Mouse (Mus musculus) stomach, embryonic 16.5 days (tissue): ENCODE measurements around the gene Kcnj9. TPM values are rescaled to one million over a fixed set of nuclear protein-coding genes. Genes with fewer than 3 reads are reported as not detected.

Source experiments
- ATAC-seq: fragments of 200-750 bp; cut with Nextera tagmentation; 2 replicates; pipeline ENCODE4 v1.8.0; 2017; ENCODE audit warnings: moderate number of reproducible peaks, moderate TSS enrichment; ENCODE audit not compliant: insufficient read depth, low FRiP score
- H3K27ac ChIP-seq: fragments of 300-500 bp; sonication (generic); 2 replicates; pipeline ENCODE4 v1.5.1; 2014; ENCODE audit warnings: low read length
- H3K27me3 ChIP-seq: fragments of 300-500 bp; sonication (generic); 2 replicates; pipeline ENCODE4 v1.6.1; 2014; ENCODE audit warnings: low read length, control low read depth, mixed read lengths; ENCODE audit not compliant: control insufficient read depth, insufficient read depth
- H3K36me3 ChIP-seq: fragments of 300-500 bp; sonication (generic); 2 replicates; pipeline ENCODE4 v1.6.1; 2014; ENCODE audit warnings: low read length; ENCODE audit not compliant: control insufficient read depth, insufficient read depth
- H3K4me1 ChIP-seq: fragments of 300-500 bp; sonication (generic); 2 replicates; pipeline ENCODE4 v1.6.1; 2014; ENCODE audit warnings: low read length, control low read depth, mixed read lengths; ENCODE audit not compliant: control insufficient read depth, insufficient read depth
- H3K4me2 ChIP-seq: fragments of 300-500 bp; sonication (generic); 2 replicates; pipeline ENCODE4 v1.6.1; 2014; ENCODE audit warnings: low read depth, low read length, mixed read lengths
- H3K4me3 ChIP-seq: fragments of 300-500 bp; sonication (generic); replicated peaks from 2 replicates; pipeline ENCODE4 v1.5.1; 2014; ENCODE audit warnings: mild to moderate bottlenecking, low read length
- H3K9ac ChIP-seq: fragments of 300-500 bp; sonication (generic); 2 replicates; pipeline ENCODE4 v1.6.1; 2014; ENCODE audit warnings: low read length
- H3K9me3 ChIP-seq: fragments of 300-500 bp; sonication (generic); replicated peaks from 2 replicates; pipeline ENCODE4 v1.6.1; 2016; ENCODE audit warnings: low read length, control low read depth; ENCODE audit not compliant: control insufficient read depth
- WGBS: fragments of 180-500 bp; shearing (Covaris S2); extraction: QIAGEN DNeasy Blood & Tissue Kit; methylation state at CpG from one replicate; pipeline ENCODE4 v1.1.7; 2014; 5-methylcytosine and 5-hydroxymethylcytosine counted together
- polyA plus RNA-seq: library from polyadenylated mRNA; unstranded; fragments of >200 nt; fragmentation: Nextera tagmentation; extraction: Ambion mirVana; gene quantifications from 2 replicates; pipeline ENCODE4 v1.2.1, GENCODE M21; 2015

Gene Kcnj9
- polyA plus RNA-seq, 1 experiment from 2014 or later: not detected

DNA sequence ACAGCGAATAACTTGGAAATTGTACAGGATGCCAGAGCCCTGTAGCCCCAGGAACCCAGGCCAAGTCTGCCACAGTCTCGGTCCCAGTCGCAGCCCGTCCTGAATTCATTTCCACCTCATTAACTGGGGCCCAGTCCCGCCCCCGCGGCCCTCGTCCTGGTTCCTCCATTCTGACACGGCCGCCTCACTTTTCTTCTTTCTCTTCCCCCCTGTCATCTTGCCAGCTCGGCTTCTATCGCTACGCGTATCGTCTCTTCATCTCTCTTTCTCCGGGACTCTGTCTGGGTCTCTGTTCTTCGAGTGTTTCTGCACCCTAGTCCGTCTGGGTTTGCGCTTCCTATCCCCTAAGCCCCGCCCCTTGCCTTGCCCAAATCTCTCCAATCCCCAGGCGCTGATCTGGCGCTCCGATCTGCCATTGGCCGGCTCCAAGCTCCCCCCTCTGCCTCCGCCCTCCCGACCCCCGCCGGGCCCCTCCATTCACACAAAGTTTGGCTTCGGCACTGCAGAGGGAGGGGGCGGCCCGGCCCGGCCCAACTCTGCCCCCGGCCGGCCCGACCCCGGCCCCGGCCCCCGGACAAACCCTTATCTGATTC is 11.7 kb upstream of the Kcnj9 start, which contains the start of gene Kcnj10:
Gene Kcnj10, plus strand, starts transcription at position 482 of the 593 bp plus-strand sequence.
- Histone ChIP-seq H3K27me3 (peaks cover 27% of the 10 kb centered on the region), H3K36me3 (no peaks in the 10 kb centered on the region), H3K9ac (peak within 1 kb of the TSS; percentile 17; the same call in 1 of the 2 replicates), H3K4me2 (peak within 1 kb of the TSS; percentile 59), H3K9me3 (no peaks in the 10 kb centered on the region), H3K27ac (no peak within 1 kb of the TSS), H3K4me1 (peaks cover 4% of the 10 kb centered on the region), H3K4me3 (peak within 1 kb of the TSS; percentile 47)
- ATAC-seq: peak; percentile 84; the same call in 1 of the 2 replicates
- WGBS: 2% methylated on average over 37 of the region's 38 CpGs

DNA sequence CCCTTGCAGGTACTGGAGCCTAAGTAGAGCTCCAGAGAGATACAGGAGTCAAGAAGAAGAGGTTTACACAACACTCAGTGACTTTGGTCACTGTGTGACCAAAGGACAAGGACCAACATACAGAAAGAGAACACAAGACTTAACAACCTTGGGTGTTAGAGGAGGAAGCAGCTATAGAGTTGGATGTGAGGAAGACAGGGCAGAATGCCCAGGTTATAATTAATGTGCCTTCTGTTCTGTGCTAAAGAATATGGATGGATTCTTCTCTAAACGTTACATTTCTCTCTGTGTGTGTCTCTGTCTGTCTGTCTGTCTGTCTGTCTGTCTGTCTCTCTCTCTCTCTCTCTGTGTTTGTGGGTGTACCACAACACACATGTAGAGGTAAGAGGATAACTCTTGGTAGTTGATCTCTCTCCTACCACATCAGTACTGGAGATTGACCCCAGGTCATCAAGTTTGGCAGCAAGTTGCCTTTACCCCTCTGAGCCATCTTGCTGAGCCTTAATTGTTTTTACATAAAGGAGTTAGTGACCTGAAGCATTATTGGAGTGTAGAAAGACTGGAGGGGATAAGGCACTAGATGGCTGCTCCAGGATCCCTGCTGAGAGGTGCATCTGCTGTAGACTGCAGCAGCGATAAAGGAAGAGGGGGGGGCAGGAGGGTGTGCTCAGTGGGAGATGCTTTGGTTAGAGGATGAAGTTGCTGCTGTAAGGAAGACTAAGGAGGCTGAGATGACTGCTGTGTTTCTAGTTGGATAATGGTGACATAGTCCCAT is 8.5 kb upstream of the Kcnj9 start:
- ATAC-seq: no peak
- Histone ChIP-seq H3K4me1 (peaks cover 4% of the 10 kb centered on the region), H3K27me3 (peaks cover 30% of the 10 kb centered on the region), H3K9me3 (no peaks in the 10 kb centered on the region), H3K4me3 (no peak overlapping the region), H3K4me2 (no peak overlapping the region), H3K36me3 (no peaks in the 10 kb centered on the region), H3K9ac (no peak overlapping the region), H3K27ac (no peak overlapping the region)
- WGBS: 44% methylated on average over 2 of the region's 2 CpGs

DNA sequence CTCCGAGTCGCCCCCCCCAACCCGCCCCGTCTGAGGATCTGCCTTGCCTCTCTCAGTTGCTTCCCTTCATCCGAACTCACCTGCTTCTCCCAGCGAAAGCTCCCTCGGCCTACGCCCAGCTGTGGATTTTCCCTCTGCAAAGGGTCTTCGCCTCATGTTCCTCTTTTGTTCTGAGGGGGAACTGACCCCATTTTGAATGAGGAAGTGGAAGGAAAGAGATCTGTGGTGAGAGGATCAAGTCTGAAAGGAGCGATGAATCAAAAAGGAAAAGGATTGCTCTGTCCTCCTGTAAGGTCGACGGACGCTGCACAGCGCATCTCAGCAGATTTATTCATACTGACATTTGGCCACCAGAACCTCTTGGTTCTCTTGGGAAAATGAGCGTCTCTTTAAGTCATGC is 6.7 kb upstream of the Kcnj9 start:
- H3K9ac ChIP-seq: no peak overlapping the region
- no peaks in the 10 kb centered on the region for H3K9me3 ChIP-seq
- H3K27ac ChIP-seq: no peak overlapping the region
- no peaks in the 10 kb centered on the region for H3K36me3 ChIP-seq
- peaks cover 4% of the 10 kb centered on the region for H3K4me1 ChIP-seq
- H3K27me3 ChIP-seq: peaks cover 16% of the 10 kb centered on the region
- H3K4me2 ChIP-seq: no peak overlapping the region
- H3K4me3 ChIP-seq: no peak overlapping the region
- ATAC-seq: no peak
- WGBS: 69% methylated on average over 15 of the region's 15 CpGs

DNA sequence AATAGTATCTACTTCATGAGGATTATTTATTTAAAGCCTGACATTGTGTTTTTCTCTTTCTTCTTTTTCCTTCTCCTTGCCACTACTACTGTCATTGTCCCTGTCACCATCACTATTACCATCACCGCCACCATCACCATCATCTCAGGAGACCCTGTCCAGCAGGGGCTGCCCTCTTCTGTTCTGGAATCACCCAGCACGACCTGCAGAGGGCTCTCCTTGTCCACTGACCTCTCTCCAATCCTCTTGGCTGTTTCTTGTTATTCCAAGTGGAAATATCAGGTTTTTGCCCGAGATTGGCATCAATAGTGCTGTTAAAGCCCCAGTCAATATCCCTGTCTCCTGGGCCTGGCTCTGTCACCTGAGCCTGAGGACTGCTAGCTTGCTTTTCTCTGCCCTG is 4.4 kb upstream of the Kcnj9 start:
- H3K9me3 ChIP-seq: no peaks in the 10 kb centered on the region
- no peak overlapping the region for H3K27ac ChIP-seq
- no peaks in the 10 kb centered on the region for H3K4me1 ChIP-seq
- H3K4me2 ChIP-seq: no peak overlapping the region
- no peak overlapping the region for H3K9ac ChIP-seq
- H3K4me3 ChIP-seq: no peak overlapping the region
- no peaks in the 10 kb centered on the region for H3K36me3 ChIP-seq
- 14% methylated on average over 3 of the region's 3 CpGs for WGBS
- H3K27me3 ChIP-seq: peaks cover 20% of the 10 kb centered on the region
- ATAC-seq: no peak

DNA sequence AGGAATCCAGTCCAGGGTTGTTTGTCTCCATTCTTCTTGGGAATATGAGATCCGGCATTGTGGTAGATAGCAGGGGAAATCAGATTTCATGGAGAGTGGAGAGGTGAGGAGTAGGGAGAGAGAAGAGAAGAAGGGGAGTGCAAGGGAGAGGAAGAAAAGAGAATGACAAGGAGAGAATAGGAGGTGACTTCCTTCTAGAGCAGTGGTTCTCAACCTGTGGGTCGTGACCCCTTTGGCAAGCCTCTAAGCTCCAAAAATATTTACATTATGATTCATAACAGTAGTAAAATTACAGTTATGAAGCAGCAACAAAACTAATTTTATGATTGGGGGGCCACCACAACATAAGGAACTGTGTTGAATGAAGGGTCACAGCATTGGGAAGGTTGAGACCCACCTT is 3.8 kb upstream of the Kcnj9 start:
- Histone ChIP-seq H3K36me3 (no peaks in the 10 kb centered on the region), H3K4me3 (no peak overlapping the region), H3K4me2 (no peak overlapping the region), H3K27ac (no peak overlapping the region), H3K9me3 (no peaks in the 10 kb centered on the region), H3K4me1 (no peaks in the 10 kb centered on the region), H3K27me3 (peaks cover 23% of the 10 kb centered on the region), H3K9ac (no peak overlapping the region)
- no peak for ATAC-seq
- WGBS: 83% methylated on average over 2 of the region's 2 CpGs

DNA sequence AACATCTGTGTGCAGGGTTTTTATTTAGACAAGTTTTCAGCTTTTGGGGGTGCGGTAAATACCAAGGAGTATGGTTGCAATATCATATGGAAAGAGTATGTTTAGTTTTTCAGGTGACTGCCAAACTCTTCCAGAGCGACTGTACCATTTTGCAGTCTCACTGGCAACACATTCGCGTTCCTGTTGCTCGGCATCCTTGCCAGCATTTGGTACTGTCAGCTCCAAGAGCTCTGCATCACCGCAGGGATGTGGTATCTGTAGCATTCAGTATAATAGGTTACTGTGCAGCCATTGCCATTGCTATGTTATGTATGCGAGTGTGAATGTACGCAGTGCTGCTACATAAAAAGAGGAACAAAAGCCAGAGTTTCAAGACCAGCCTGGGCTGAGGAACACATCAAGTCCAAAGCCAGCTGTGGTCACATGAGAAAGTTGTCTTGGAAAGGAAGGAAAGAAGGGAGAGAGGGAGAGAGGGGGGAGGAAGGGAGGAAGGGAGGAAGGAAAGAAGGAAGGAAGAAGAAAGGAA is 2.4 kb upstream of the Kcnj9 start:
- WGBS: 72% methylated on average over 8 of the region's 8 CpGs
- ATAC-seq: no peak
- no peaks in the 10 kb centered on the region for H3K36me3 ChIP-seq
- H3K4me2 ChIP-seq: no peak overlapping the region
- no peak overlapping the region for H3K9ac ChIP-seq
- no peaks in the 10 kb centered on the region for H3K9me3 ChIP-seq
- no peak overlapping the region for H3K4me3 ChIP-seq
- H3K4me1 ChIP-seq: 0 out of 2 replicates have a peak, but pooled peaks cover under 1% of the 10 kb centered on the region
- H3K27ac ChIP-seq: no peak overlapping the region
- peaks cover 37% of the 10 kb centered on the region for H3K27me3 ChIP-seq

DNA sequence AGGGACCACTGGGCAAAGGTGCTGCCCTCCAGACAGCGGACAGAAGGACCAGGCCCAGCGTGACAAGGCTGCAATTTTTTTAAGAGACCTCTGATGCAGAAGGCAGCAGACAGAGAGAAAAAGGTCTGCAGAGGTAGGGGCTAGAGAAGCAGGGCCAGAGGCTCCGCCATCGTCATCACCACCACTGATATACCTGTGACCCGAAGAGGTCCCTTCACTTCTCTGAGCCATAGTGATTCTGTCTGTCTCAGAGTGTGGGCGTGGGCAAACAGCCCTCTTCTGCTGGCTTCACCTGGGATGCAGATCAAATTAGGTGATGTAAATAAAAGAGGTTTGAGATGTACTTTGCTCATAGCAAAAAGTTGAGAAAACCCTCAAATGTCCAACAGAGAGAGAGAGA is 498 bp upstream of the Kcnj9 start:
- Histone ChIP-seq H3K9ac (no peak overlapping the region), H3K4me3 (no peak overlapping the region), H3K4me2 (no peak overlapping the region), H3K4me1 (0 out of 2 replicates have a peak, but pooled peaks cover 7% of the 10 kb centered on the region), H3K9me3 (no peaks in the 10 kb centered on the region), H3K27ac (no peak overlapping the region), H3K27me3 (peaks cover 53% of the 10 kb centered on the region), H3K36me3 (no peaks in the 10 kb centered on the region)
- 64% methylated on average over 6 of the region's 6 CpGs for WGBS
- ATAC-seq: no peak

DNA sequence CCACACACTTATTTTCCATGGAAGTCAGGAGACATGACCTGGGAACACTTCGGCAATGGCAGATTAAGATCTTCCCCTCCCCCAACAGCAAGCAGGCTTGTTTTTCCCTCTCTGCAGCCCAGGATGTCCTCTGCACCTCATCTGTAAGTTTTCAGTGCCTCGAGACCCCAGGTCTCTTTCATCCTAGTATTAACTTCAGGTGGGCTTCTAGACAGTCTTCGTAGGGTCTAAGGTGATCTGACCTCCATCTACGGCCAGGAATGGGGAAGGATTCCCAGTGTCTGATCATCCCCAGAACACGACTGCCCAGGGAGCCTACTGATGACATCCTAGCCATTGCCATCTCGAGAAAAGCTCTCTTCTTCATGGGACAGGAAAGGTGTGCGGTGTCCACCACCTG is 657 bp downstream of the Kcnj9 start:
- H3K4me3 ChIP-seq: no peak overlapping the region
- no peaks in the 10 kb centered on the region for H3K9me3 ChIP-seq
- H3K27me3 ChIP-seq: peaks cover 49% of the 10 kb centered on the region
- no peak for ATAC-seq
- 70% methylated on average over 7 of the region's 7 CpGs for WGBS
- no peak overlapping the region for H3K9ac ChIP-seq
- H3K27ac ChIP-seq: no peak overlapping the region
- H3K36me3 ChIP-seq: no peaks in the 10 kb centered on the region
- no peak overlapping the region for H3K4me2 ChIP-seq
- H3K4me1 ChIP-seq: 0 out of 2 replicates have a peak, but pooled peaks cover 7% of the 10 kb centered on the region

DNA sequence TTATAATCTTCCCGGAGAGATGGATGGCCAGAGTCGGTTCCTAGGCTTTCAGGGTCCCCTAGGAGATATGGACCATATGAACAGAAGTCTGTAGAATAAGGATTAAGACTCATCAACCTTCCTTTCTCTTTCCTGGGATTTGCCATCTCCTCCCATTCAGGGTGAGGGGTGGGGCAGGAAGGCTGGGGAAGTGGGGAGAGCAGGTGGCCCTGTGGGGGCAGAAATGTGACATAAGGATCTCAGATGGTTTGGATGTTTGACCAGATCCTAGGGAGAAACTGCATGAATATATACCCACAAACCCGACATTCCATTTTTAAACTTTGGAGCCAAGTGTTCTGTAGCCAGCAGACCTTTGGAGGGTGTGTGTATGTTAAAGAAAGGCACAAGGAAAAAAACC is 1.1 kb downstream of the Kcnj9 start:
- WGBS: 80% methylated on average over 3 of the region's 3 CpGs
- Histone ChIP-seq H3K9ac (no peak overlapping the region), H3K27ac (no peak overlapping the region), H3K36me3 (no peaks in the 10 kb centered on the region), H3K4me3 (no peak overlapping the region), H3K27me3 (peaks cover 48% of the 10 kb centered on the region), H3K4me1 (0 out of 2 replicates have a peak, but pooled peaks cover 7% of the 10 kb centered on the region), H3K9me3 (no peaks in the 10 kb centered on the region), H3K4me2 (no peak overlapping the region)
- ATAC-seq: no peak
